Mouse (Mus musculus) stomach, embryonic 15.5 days (tissue): ENCODE results near the gene Kdm4b. TPM values are rescaled to one million over a fixed set of nuclear protein-coding genes. Genes with fewer than 3 reads are reported as not detected.

ENCODE experiments used
- ATAC-seq: fragments of 200-750 bp; cut with Nextera tagmentation; 2 replicates; pipeline ENCODE4 v1.8.0; 2017; ENCODE audit warnings: low read depth, moderate number of reproducible peaks, moderate TSS enrichment; ENCODE audit not compliant: insufficient read depth, low FRiP score
- H3K27ac ChIP-seq: fragments of 300-500 bp; sonication (generic); 2 replicates; pipeline ENCODE4 v1.5.1; 2015; ENCODE audit warnings: mild to moderate bottlenecking, inconsistent platforms
- H3K27me3 ChIP-seq: fragments of 300-500 bp; sonication (generic); replicated peaks from 2 replicates; pipeline ENCODE4 v1.6.1; 2015; ENCODE audit warnings: inconsistent platforms
- H3K36me3 ChIP-seq: fragments of 300-500 bp; sonication (generic); 2 replicates; pipeline ENCODE4 v1.6.1; 2015; ENCODE audit warnings: inconsistent platforms
- H3K4me1 ChIP-seq: fragments of 300-500 bp; sonication (generic); 2 replicates; pipeline ENCODE4 v1.6.1; 2015; ENCODE audit warnings: inconsistent platforms
- H3K4me2 ChIP-seq: fragments of 300-500 bp; sonication (generic); 2 replicates; pipeline ENCODE4 v1.6.1; 2015; ENCODE audit warnings: mild to moderate bottlenecking, inconsistent platforms
- H3K4me3 ChIP-seq: fragments of 300-500 bp; sonication (generic); replicated peaks from 2 replicates; pipeline ENCODE4 v1.5.1; 2015; ENCODE audit warnings: inconsistent platforms
- H3K9ac ChIP-seq: fragments of 300-500 bp; sonication (generic); 2 replicates; pipeline ENCODE4 v1.6.1; 2015; ENCODE audit warnings: inconsistent platforms
- H3K9me3 ChIP-seq: fragments of 300-500 bp; sonication (generic); 2 replicates; pipeline ENCODE4 v1.6.1; 2016; ENCODE audit warnings: inconsistent platforms
- WGBS: fragments of 180-500 bp; shearing (Covaris S2); methylation state at CpG from one replicate; pipeline ENCODE4 v1.1.7; 2015; 5-methylcytosine and 5-hydroxymethylcytosine counted together
- polyA plus RNA-seq: library from polyadenylated mRNA; unstranded; fragments of >200 nt; fragmentation: Nextera tagmentation; extraction: Ambion mirVana; gene quantifications from 2 replicates; pipeline ENCODE4 v1.2.1, GENCODE M21; 2015

Kdm4b gene
- polyA plus RNA-seq, 1 experiment from 2014 or later = 27.8 TPM

DNA sequence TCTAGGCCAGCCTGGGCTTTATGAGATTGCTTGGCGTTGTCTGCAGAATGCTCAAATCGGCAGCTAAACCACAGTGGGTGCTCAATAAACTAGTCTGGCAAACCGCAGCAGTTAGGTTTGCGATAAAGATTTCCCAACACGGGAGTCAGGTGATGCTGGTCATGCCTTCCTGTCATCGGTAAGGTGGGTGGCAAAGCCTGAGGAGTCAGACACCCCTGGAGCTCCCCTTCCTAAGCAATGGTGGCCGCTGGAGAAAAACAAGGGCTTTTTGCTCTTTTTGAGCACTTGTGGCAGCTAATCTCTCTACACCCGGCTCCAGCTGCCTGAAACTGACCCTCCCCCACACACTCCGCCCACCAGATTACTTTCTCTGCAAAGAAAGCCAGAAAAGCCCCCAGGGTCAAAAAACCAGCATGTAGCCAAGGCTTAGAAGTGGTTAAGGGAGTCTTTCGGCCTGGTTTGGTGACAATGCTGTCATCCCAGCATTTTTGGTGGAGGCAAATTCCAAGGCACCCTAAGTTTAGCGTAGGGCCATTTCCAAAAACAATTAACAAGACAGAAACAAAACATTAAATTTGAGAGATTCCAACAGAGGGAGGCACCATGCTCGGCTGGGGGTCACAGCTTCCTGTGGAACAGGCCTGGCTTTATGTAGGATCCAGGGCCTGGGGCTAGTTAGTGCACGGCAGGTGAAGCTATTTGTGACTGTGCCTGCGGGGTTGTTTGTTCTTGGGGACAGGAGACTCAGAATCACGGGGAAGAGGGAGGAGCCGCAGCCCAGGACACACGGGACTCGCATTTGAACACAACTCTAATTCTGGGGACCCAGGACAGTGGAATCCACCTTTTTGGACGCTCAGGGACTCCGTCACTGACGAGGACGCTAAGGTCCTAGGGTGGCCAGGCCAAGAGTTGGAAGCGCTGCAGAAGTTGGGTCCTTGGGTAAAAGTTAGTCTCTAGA lies 36.2 kb upstream of the Kdm4b start:
- H3K27me3 ChIP-seq = no peaks in the 10 kb centered on the region
- H3K36me3 ChIP-seq = peaks cover 23% of the 10 kb centered on the region
- peak overlapping the region; percentile 57 for H3K4me3 ChIP-seq
- ATAC-seq = peak; percentile 8; the same call in 1 of the 2 replicates
- H3K9me3 ChIP-seq = no peaks in the 10 kb centered on the region
- H3K4me1 ChIP-seq = peaks cover 31% of the 10 kb centered on the region
- 3% methylated on average over 23 of the region's 23 CpGs for WGBS
- peak overlapping the region; percentile 45 for H3K9ac ChIP-seq
- H3K4me2 ChIP-seq = peak overlapping the region; percentile 79
- H3K27ac ChIP-seq = peak overlapping the region; percentile 97

DNA sequence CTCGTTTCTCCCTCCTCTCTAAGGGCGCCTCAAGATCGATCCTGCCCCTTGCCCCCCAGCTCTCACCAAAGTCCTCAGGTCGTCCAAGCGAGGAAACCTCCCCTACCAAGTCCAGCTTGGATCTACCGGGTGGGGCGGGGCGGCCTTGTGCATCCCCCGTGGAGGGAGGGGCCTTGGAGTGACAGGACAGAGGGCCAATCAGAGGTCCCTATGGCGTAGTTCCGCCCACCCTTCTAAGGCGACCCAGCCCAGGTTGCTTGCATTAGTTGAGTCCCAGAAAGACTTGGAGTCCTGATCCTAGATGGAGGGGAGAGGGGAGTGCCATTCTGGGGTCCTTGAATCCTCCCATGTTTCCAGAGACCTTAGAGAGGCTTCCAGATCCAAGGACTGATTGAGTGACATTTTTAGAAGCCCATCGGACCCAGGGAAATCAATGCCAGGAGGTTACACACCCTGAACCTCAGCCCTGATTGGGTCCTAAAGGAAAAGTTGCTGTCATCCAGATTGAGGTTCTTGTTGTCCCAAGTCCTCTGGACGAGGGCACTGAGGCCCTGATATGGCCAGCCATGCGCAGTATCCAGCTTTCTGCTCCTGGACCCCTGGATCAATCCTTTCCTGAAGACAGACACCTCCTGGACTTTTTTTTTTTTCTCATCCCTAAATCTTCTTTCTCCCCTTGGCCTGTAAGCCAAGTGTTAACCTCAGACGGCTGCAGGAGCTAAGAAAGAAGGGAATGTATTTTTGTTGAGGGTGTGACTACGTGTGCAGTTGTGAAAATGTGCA lies 35.3 kb upstream of the Kdm4b start:
- Histone ChIP-seq H3K4me2 (peak overlapping the region; percentile 79), H3K27me3 (no peaks in the 10 kb centered on the region), H3K9me3 (no peaks in the 10 kb centered on the region), H3K36me3 (peaks cover 14% of the 10 kb centered on the region), H3K9ac (peak overlapping the region; percentile 45), H3K27ac (peak overlapping the region; percentile 97), H3K4me1 (peaks cover 31% of the 10 kb centered on the region), H3K4me3 (peak overlapping the region; percentile 57)
- 4% methylated on average over 17 of the region's 17 CpGs for WGBS
- ATAC-seq = peak; percentile 87

DNA sequence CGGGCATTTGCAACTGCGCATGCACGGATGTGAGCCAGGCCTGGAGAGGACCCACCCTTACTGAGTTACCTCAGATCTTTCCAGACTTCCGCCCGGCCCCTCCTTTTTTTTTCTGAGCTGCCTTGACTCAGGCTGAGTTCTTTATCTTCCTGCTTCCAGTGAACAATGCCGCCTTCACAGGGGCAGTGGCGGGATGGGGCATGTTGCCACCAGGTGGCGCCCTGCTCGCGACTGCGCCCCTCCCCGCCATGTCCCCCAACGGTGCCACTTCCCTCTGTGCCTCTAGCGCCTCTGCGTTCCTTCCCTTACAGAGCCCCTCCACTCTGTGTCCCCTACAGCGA lies 34.7 kb upstream of the Kdm4b start:
- ATAC-seq = peak; percentile 88
- Histone ChIP-seq H3K27me3 (no peaks in the 10 kb centered on the region), H3K36me3 (peaks cover 8% of the 10 kb centered on the region), H3K9me3 (no peaks in the 10 kb centered on the region), H3K4me3 (peak overlapping the region; percentile 57), H3K27ac (peak overlapping the region; percentile 97), H3K4me2 (peak overlapping the region; percentile 79), H3K9ac (peak overlapping the region; percentile 19; the same call in 1 of the 2 replicates), H3K4me1 (peaks cover 31% of the 10 kb centered on the region)
- 2% methylated on average over 16 of the region's 16 CpGs for WGBS

DNA sequence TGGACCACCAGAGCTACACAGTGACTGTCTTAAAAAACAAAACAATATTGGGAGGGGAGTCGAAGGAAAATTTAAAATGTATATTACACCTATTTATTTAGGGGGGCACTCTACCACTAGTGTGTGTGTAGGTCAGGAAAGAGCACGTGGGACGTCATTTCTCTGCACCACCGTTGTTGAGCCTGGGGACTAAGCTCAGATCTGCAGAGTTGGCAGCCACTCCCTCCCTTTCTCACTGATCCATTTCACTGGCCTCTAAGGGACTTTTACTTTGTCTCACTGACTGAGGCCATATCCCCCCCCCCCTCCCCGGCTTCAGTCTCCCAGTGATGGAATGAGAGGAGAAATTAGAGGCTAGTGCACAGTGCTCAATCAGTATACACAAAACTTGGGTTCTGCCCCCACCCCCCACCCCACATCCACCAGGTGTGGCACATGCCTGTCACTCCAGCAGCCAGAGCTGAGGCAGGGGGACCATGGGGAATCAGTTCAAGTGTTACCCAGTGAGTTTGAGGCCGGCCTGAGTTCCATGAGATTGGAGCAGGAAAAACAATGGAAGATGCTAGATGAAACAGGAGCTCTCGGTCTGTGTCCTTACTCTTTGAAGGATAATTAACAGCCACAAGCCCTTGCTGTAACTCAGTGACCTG lies 33.9 kb upstream of the Kdm4b start:
- 82% methylated on average over 7 of the region's 7 CpGs for WGBS
- 0 out of 2 replicates have a peak, but pooled peaks cover under 1% of the 10 kb centered on the region for H3K36me3 ChIP-seq
- H3K27ac ChIP-seq = peak overlapping the region; percentile 97
- H3K9ac ChIP-seq = no peak overlapping the region
- no peaks in the 10 kb centered on the region for H3K27me3 ChIP-seq
- no peak for ATAC-seq
- H3K9me3 ChIP-seq = no peaks in the 10 kb centered on the region
- H3K4me1 ChIP-seq = peaks cover 29% of the 10 kb centered on the region
- no peak overlapping the region for H3K4me3 ChIP-seq
- no peak overlapping the region for H3K4me2 ChIP-seq

DNA sequence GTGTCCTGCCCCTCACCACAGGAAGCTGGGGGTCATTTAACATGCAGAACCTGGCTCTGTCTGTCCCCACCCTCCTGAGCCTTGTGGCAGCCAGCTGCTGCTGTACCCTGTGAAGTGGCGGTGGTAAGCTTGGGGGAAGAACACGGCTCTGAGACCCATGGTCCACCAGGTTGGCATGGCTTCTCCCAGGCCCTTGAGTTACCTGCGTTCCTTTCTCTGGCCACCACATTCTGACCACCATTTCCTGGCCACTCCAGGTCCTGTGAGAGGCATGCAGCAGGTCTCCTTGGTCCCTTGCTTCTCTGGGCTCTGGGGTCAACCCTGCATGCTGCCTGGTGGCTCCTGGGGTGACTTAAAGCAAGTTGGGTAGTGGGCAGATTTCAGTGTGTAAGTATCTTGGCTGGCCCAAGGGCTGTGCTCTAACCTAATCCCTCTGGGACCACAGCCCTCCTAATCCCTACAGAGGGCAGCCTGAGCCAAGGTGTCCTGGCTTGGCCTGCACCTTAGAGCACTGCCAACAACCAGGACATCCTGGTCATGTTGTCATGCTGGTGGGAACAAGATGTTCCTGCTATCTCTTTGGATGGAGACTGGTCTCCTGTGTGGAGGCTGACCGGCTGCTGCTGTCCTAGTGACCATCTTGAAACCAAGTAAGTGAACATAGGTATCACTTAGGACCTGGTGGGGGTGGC lies 33.2 kb upstream of the Kdm4b start, which contains the start of gene Plin3:
TSS of gene Plin3 (minus strand) at position 343 of the 692 bp plus-strand sequence.
- Histone ChIP-seq H3K4me3 (no peak within 1 kb of the TSS), H3K36me3 (no peaks in the 10 kb centered on the region), H3K27ac (peak within 1 kb of the TSS; percentile 97; the same call in 1 of the 2 replicates), H3K4me2 (no peak within 1 kb of the TSS), H3K4me1 (peaks cover 24% of the 10 kb centered on the region), H3K9me3 (no peaks in the 10 kb centered on the region), H3K27me3 (no peaks in the 10 kb centered on the region), H3K9ac (no peak within 1 kb of the TSS)
- 89% methylated on average over 4 of the region's 4 CpGs for WGBS
- no peak for ATAC-seq

DNA sequence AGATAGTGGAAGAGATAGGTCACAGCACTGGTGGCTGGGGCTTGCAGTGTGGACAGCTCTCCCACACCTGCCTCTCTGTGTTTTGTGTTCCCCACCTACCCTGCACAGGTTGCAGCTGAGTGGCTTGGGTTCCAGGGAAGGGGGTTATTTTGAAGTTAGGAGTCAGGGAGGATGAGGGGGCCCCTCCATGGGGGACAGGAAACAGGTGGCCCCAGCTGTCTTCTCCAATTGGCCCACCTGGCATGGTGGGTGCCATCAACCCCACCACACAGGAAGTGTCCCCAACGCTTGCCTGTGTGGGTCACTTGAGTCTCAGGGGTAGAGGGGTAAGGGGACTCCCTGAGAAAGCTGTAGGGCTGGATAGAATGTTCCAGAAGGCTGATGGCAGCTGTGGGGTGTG lies 32.6 kb upstream of the Kdm4b start:
- WGBS = 57% methylated on average over 1 of the region's 1 CpGs
- H3K9ac ChIP-seq = no peak overlapping the region

DNA sequence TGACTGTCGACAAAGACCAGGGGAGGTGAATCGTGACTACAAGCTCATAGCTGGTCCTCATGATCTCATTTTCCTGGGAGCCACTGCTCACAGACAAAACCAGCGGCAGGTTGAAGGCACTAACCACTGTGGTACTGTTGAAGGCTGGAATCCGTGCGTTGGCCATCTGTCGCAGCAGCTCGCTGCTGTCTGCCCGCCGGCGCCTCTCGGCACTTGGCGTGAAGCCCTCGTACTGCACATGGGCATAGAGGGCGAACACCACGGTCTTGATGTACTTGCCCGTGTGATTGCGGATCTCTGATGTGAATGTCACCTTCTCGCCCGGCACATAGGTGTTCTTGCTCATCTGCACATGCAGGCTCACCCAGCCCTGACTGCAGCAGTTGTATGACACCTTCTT lies 31.6 kb upstream of the Kdm4b start:
- no peaks in the 10 kb centered on the region for H3K9me3 ChIP-seq
- H3K9ac ChIP-seq = no peak overlapping the region
- no peak overlapping the region for H3K27ac ChIP-seq
- peaks cover 10% of the 10 kb centered on the region for H3K4me1 ChIP-seq
- no peak overlapping the region for H3K4me3 ChIP-seq
- WGBS = 87% methylated on average over 19 of the region's 19 CpGs
- ATAC-seq = no peak
- no peaks in the 10 kb centered on the region for H3K27me3 ChIP-seq
- no peak overlapping the region for H3K4me2 ChIP-seq
- H3K36me3 ChIP-seq = no peaks in the 10 kb centered on the region

More for the DNA sequence above, 32.6 kb upstream of the Kdm4b start:
- no peak overlapping the region for H3K4me3 ChIP-seq
- H3K36me3 ChIP-seq = no peaks in the 10 kb centered on the region
- no peak overlapping the region for H3K4me2 ChIP-seq
- no peaks in the 10 kb centered on the region for H3K9me3 ChIP-seq
- H3K27ac ChIP-seq = no peak overlapping the region
- peaks cover 18% of the 10 kb centered on the region for H3K4me1 ChIP-seq
- H3K27me3 ChIP-seq = no peaks in the 10 kb centered on the region
- no peak for ATAC-seq

DNA sequence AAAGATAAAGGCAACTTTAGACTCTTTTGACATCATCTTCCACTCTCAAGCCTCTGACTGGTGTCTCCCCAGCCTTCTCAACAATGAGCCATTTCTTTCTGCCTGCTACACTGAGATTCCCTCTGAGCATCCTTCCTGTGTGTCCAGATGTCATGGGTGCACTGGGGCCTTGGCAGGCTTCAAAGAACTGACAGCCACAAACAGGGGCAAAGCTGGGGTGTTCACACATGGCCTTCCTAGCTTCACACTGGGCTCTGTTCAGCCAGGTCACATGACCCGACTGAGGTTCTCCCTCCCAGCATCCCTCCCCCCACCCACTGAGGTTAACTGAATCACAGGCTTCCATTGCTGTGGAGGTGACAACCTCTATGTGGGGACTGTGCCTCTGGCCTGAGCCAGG lies 29.7 kb upstream of the Kdm4b start:
- no peak for ATAC-seq
- WGBS = 76% methylated on average over 1 of the region's 1 CpGs
- peaks cover 4% of the 10 kb centered on the region for H3K4me1 ChIP-seq
- H3K9me3 ChIP-seq = no peaks in the 10 kb centered on the region
- no peaks in the 10 kb centered on the region for H3K27me3 ChIP-seq
- no peaks in the 10 kb centered on the region for H3K36me3 ChIP-seq
- H3K27ac ChIP-seq = no peak overlapping the region
- no peak overlapping the region for H3K4me3 ChIP-seq
- no peak overlapping the region for H3K9ac ChIP-seq
- no peak overlapping the region for H3K4me2 ChIP-seq

DNA sequence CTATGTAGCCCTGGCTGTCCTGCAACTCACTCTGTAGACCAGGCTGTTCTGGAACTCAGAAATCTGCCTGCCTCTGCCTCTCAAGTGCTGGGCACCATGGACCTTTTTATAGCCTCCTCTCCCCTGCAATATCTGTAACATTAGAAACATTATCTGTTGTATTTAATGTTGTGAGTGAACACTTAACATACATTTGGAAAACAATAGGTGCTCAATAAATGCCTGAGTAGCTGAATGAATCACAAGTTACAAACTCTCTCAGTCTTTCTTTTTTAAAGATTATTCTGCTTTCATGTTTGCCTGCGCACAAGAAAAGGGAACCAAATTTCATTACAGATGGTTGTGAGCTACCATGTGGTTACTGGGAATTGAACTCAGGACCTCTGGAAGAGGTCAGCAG lies 27.6 kb upstream of the Kdm4b start:
- no peak overlapping the region for H3K4me3 ChIP-seq
- no peak overlapping the region for H3K27ac ChIP-seq
- peaks cover 9% of the 10 kb centered on the region for H3K4me1 ChIP-seq
- no peaks in the 10 kb centered on the region for H3K27me3 ChIP-seq
- H3K9ac ChIP-seq = no peak overlapping the region
- ATAC-seq = no peak
- H3K9me3 ChIP-seq = no peaks in the 10 kb centered on the region
- 89% methylated on average over 1 of the region's 1 CpGs for WGBS
- no peak overlapping the region for H3K4me2 ChIP-seq
- no peaks in the 10 kb centered on the region for H3K36me3 ChIP-seq

DNA sequence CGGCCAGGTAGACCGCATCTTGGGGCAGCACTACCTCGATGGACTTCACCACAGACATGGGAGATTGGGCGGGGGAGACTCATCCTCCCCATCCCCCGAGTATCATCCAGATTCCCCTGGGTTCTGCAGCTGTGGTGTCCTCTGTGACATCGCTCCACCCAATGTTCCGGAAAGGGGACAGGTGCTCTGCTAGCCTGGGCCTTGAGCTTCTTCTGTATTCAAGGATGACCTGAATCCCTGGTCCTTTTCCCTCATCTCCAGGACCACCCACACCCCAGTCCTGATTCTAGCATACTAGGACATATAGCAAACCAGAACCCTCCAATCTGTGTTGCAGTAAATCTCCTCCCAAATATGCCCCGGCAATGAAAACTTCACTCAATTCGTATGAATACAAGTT lies 25.7 kb upstream of the Kdm4b start, which contains the start of gene Arrdc5:
TSS of gene Arrdc5 (minus strand) at position 101 of the 400 bp plus-strand sequence.
- ATAC-seq = no peak

DNA sequence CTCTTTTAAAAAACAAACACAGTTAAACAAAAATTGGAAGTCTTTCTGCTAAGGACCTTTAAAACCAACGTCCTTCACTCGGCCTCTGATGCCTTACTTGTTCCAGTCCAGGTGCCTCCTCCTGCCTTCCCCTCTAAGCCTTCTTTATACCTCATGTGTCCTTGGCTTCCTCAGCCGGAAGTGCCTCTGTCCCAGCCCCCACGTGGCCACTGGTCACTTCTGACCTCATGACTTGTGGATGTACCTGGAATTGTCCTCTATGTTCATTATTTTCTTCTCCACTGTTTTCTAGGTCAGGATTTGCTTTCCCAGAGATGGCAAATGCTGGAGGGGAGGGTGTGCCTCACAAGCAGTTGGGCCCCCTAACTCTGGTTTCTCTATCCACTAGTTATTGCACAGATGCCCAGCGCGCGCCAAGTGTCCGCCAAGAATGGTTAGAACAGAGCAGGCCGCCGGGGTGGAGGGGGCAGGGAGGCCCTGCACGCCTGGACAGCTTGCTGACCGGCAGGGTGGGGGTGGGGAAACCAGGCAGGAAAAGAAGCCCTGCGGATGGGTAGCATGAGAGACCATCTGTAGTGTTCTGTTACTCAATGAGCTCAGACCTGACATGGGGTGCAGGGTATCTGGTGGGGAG lies 23.4 kb upstream of the Kdm4b start:
- H3K4me3 ChIP-seq = peak overlapping the region; percentile 83; the same call in 1 of the 2 replicates
- no peaks in the 10 kb centered on the region for H3K27me3 ChIP-seq
- H3K9ac ChIP-seq = no peak overlapping the region
- H3K36me3 ChIP-seq = no peaks in the 10 kb centered on the region
- H3K27ac ChIP-seq = peak overlapping the region; percentile 90
- no peaks in the 10 kb centered on the region for H3K9me3 ChIP-seq
- peaks cover 42% of the 10 kb centered on the region for H3K4me1 ChIP-seq
- 33% methylated on average over 13 of the region's 13 CpGs for WGBS
- ATAC-seq = peak; percentile 15
- H3K4me2 ChIP-seq = peak overlapping the region; percentile 97

More for the DNA sequence above, 25.7 kb upstream of the Kdm4b start, which contains the start of gene Arrdc5:
- Histone ChIP-seq H3K9ac (no peak within 1 kb of the TSS), H3K4me1 (peaks cover 19% of the 10 kb centered on the region), H3K27me3 (no peaks in the 10 kb centered on the region), H3K4me3 (no peak within 1 kb of the TSS), H3K27ac (no peak within 1 kb of the TSS), H3K4me2 (no peak within 1 kb of the TSS), H3K9me3 (no peaks in the 10 kb centered on the region), H3K36me3 (no peaks in the 10 kb centered on the region)
- WGBS = 91% methylated on average over 9 of the region's 9 CpGs
